Mouse (Mus musculus) heart, postnatal 0 days (tissue): Measurements from ENCODE around the gene Gemin7. TPM values are rescaled to one million over a fixed set of nuclear protein-coding genes. Genes with fewer than 3 reads are reported as not detected.
A peak's percentile ranks its signal among the peaks of the same experiment; 100 is the strongest.
"Not testable (repeated sequence)": the region's sequence is repeated elsewhere in the genome, so short reads cannot be mapped to it uniquely, and the experiment has no call there.

Experiments used
- ATAC-seq: fragments of 200-750 bp; cut with Nextera tagmentation; 2 replicates; pipeline ENCODE4 v1.8.0; 2017; ENCODE audit warnings: low read depth, moderate number of reproducible peaks, moderate library complexity; ENCODE audit not compliant: insufficient read depth
- DNase-seq: peaks from one replicate; pipeline ENCODE4 v3.0.0-alpha.2; 2016; ENCODE audit warnings: low spot score
- H3K27ac ChIP-seq: fragments of 300-500 bp; sonication (generic); 2 replicates; pipeline ENCODE4 v1.5.1; 2014; ENCODE audit warnings: low read depth, mild to moderate bottlenecking
- H3K27me3 ChIP-seq: fragments of 300-500 bp; sonication (generic); 2 replicates; pipeline ENCODE4 v1.6.1; 2014; ENCODE audit warnings: low read length, mixed read lengths; ENCODE audit not compliant: control insufficient read depth, insufficient read depth
- H3K36me3 ChIP-seq: fragments of 300-500 bp; sonication (generic); replicated peaks from 2 replicates; pipeline ENCODE4 v1.6.1; 2014; ENCODE audit warnings: low read length, mixed read lengths; ENCODE audit not compliant: control insufficient read depth, insufficient read depth
- H3K4me1 ChIP-seq: fragments of 300-500 bp; sonication (generic); 2 replicates; pipeline ENCODE4 v1.6.1; 2014; ENCODE audit warnings: antibody characterized with exemption; ENCODE audit not compliant: control insufficient read depth, insufficient read depth
- H3K4me2 ChIP-seq: fragments of 300-500 bp; sonication (generic); 2 replicates; pipeline ENCODE4 v1.6.1; 2014; ENCODE audit warnings: low read depth, mild to moderate bottlenecking, low read length, moderate library complexity
- H3K4me3 ChIP-seq: fragments of 300-500 bp; sonication (generic); 2 replicates; pipeline ENCODE4 v1.5.1; 2014; ENCODE audit warnings: low read depth, low read length
- H3K9ac ChIP-seq: fragments of 300-500 bp; sonication (generic); replicated peaks from 2 replicates; pipeline ENCODE4 v1.6.1; 2014; ENCODE audit warnings: low read depth, low read length, mixed read lengths
- H3K9me3 ChIP-seq: fragments of 300-500 bp; sonication (generic); replicated peaks from 2 replicates; pipeline ENCODE4 v1.6.1; 2016; ENCODE audit warnings: low read length; ENCODE audit not compliant: control insufficient read depth
- CTCF ChIP-seq: IDR thresholded peaks from 2 replicates; pipeline ENCODE4 v1.5.1; 2016; ENCODE audit warnings: antibody characterized with exemption, control low read depth, low read depth
- EP300 ChIP-seq: IDR thresholded peaks from 2 replicates; pipeline ENCODE4 v1.6.1; 2016; ENCODE audit warnings: antibody characterized with exemption, low read depth
- WGBS: fragments of 180-500 bp; shearing (Covaris S2); extraction: QIAGEN DNeasy Blood & Tissue Kit; methylation state at CpG from one replicate; pipeline ENCODE4 v1.1.7; 2014; 5-methylcytosine and 5-hydroxymethylcytosine counted together
- polyA plus RNA-seq: library from polyadenylated mRNA; unstranded; fragments of >200 nt; fragmentation: Nextera tagmentation; extraction: Ambion mirVana; gene quantifications from 2 replicates; pipeline ENCODE4 v1.2.1, GENCODE M21; 2015
- total RNA-seq: library from RNA; depleted of rRNA; stranded (reverse); fragments of >200 nt; gene quantifications from 2 replicates; pipeline ENCODE4 v1.2.3, GENCODE M21; 2014; ENCODE audit warnings: low replicate concordance

Gene Gemin7
- total and polyA plus RNA-seq, 2 experiments from 2014 or later, result 63.2 to 115 TPM

- DNase-seq (no peak), ATAC-seq (no peak)
- no peak overlapping the region for H3K4me3 ChIP-seq
- TF ChIP-seq EP300 (no peak), CTCF (no peak)
- H3K36me3 ChIP-seq, result peaks cover 26% of the 10 kb centered on the region; the same call in 1 of the 2 replicates
- WGBS, result 83% methylated on average over 12 of the region's 12 CpGs
- no peaks in the 10 kb centered on the region for H3K9me3 ChIP-seq
- no peak overlapping the region for H3K9ac ChIP-seq
- no peaks in the 10 kb centered on the region for H3K4me1 ChIP-seq
- H3K4me2 ChIP-seq, result no peak overlapping the region
- no peaks in the 10 kb centered on the region for H3K27me3 ChIP-seq
- no peak overlapping the region for H3K27ac ChIP-seq
Observed at GRCm38 (mm10) chr7:19615036-19615577, 37.7 kb upstream of the Gemin7 start.

- Histone ChIP-seq H3K36me3 (peaks cover 26% of the 10 kb centered on the region; the same call in 1 of the 2 replicates), H3K27ac (no peak overlapping the region), H3K4me3 (no peak overlapping the region), H3K4me2 (no peak overlapping the region), H3K9ac (no peak overlapping the region), H3K4me1 (no peaks in the 10 kb centered on the region), H3K27me3 (no peaks in the 10 kb centered on the region), H3K9me3 (no peaks in the 10 kb centered on the region)
- ATAC-seq (no peak), DNase-seq (no peak)
- 78% methylated on average over 5 of the region's 5 CpGs for WGBS
- TF ChIP-seq EP300 (no peak), CTCF (no peak)
Observed at GRCm38 (mm10) chr7:19610969-19611368, 33.6 kb upstream of the Gemin7 start.

- ATAC-seq, result no peak
- WGBS, result 86% methylated on average over 12 of the region's 12 CpGs
- no peak for TF ChIP-seq EP300
- TF ChIP-seq CTCF, result no peak
Observed at GRCm38 (mm10) chr7:19609641-19610332, 32.4 kb upstream of the Gemin7 start.

GRCm38 (mm10) chr7:19607291-19607690 lies 29.9 kb upstream of the Gemin7 start:
- H3K36me3 ChIP-seq, result 0 out of 2 replicates have a peak, but pooled peaks cover 22% of the 10 kb centered on the region
- peaks cover 13% of the 10 kb centered on the region for H3K4me1 ChIP-seq
- ATAC-seq, result no peak
- H3K27me3 ChIP-seq, result no peaks in the 10 kb centered on the region
- no peak overlapping the region for H3K27ac ChIP-seq
- TF ChIP-seq CTCF (no peak), EP300 (no peak)
- H3K9me3 ChIP-seq, result no peaks in the 10 kb centered on the region
- H3K4me2 ChIP-seq, result no peak overlapping the region
- WGBS, result 77% methylated on average over 5 of the region's 5 CpGs
- H3K9ac ChIP-seq, result no peak overlapping the region
- no peak for DNase-seq
- H3K4me3 ChIP-seq, result no peak overlapping the region

More at GRCm38 (mm10) chr7:19609641-19610332, 32.4 kb upstream of the Gemin7 start:
- H3K4me3 ChIP-seq, result no peak overlapping the region
- H3K4me2 ChIP-seq, result no peak overlapping the region
- no peaks in the 10 kb centered on the region for H3K4me1 ChIP-seq
- H3K36me3 ChIP-seq, result peaks cover 20% of the 10 kb centered on the region; the same call in 1 of the 2 replicates
- H3K27ac ChIP-seq, result no peak overlapping the region
- H3K9ac ChIP-seq, result no peak overlapping the region
- no peaks in the 10 kb centered on the region for H3K9me3 ChIP-seq
- no peaks in the 10 kb centered on the region for H3K27me3 ChIP-seq
- DNase-seq, result no peak

- WGBS, result 57% methylated on average over 10 of the region's 10 CpGs
- H3K9ac ChIP-seq, DNase-seq, H3K27me3 ChIP-seq, H3K27ac ChIP-seq, H3K9me3 ChIP-seq: not testable (repeated sequence)
- ATAC-seq, result peak; percentile 33
- Histone ChIP-seq H3K36me3 (peaks cover 21% of the 10 kb centered on the region), H3K4me3 (peak overlapping the region; percentile 93), H3K4me1 (peaks cover 13% of the 10 kb centered on the region), H3K4me2 (peak overlapping the region; percentile 85)
Observed at GRCm38 (mm10) chr7:19604606-19605214, 27.3 kb upstream of the Gemin7 start.
